Mouse (Mus musculus) liver, embryonic 16.5 days (tissue): Measurements from ENCODE around the gene Gm2007. TPM values are rescaled to one million over a fixed set of nuclear protein-coding genes. Genes with fewer than 3 reads are reported as not detected.
"Not testable (repeated sequence)": the region's sequence is repeated elsewhere in the genome, so short reads cannot be mapped to it uniquely, and the experiment has no call there.

Experiments used
- ATAC-seq: fragments of 200-750 bp; cut with Nextera tagmentation; 2 replicates; pipeline ENCODE4 v1.8.0; 2017; ENCODE audit warnings: low read depth, mild to moderate bottlenecking, moderate number of reproducible peaks, moderate library complexity
- H3K27ac ChIP-seq: fragments of 300-500 bp; sonication (generic); 2 replicates; pipeline ENCODE4 v1.5.1; 2014; ENCODE audit warnings: mild to moderate bottlenecking, low read length
- H3K27me3 ChIP-seq: fragments of 300-500 bp; sonication (generic); 2 replicates; pipeline ENCODE4 v1.6.1; 2014; ENCODE audit warnings: low read depth, low read length, mixed read lengths; ENCODE audit not compliant: control insufficient read depth, insufficient read depth
- H3K36me3 ChIP-seq: fragments of 300-500 bp; sonication (generic); 2 replicates; pipeline ENCODE4 v1.6.1; 2014; ENCODE audit warnings: mild to moderate bottlenecking; ENCODE audit not compliant: control insufficient read depth, insufficient read depth
- H3K4me1 ChIP-seq: fragments of 300-500 bp; sonication (generic); 2 replicates; pipeline ENCODE4 v1.6.1; 2014; ENCODE audit warnings: low read depth, low read length, mixed read lengths; ENCODE audit not compliant: control insufficient read depth
- H3K4me2 ChIP-seq: fragments of 300-500 bp; sonication (generic); 2 replicates; pipeline ENCODE4 v1.6.1; 2014; ENCODE audit warnings: low read depth, low read length, mixed read lengths
- H3K4me3 ChIP-seq: fragments of 300-500 bp; sonication (generic); 2 replicates; pipeline ENCODE4 v1.5.1; 2014; ENCODE audit warnings: low read depth, mild to moderate bottlenecking, low read length
- H3K9ac ChIP-seq: fragments of 300-500 bp; sonication (generic); 2 replicates; pipeline ENCODE4 v1.6.1; 2014; ENCODE audit warnings: low read depth, low read length
- H3K9me3 ChIP-seq: fragments of 300-500 bp; sonication (generic); replicated peaks from 2 replicates; pipeline ENCODE4 v1.6.1; 2016; ENCODE audit warnings: low read length; ENCODE audit not compliant: control insufficient read depth
- WGBS: fragments of 180-500 bp; shearing (Covaris S2); extraction: QIAGEN DNeasy Blood & Tissue Kit; methylation state at CpG from one replicate; pipeline ENCODE4 v1.1.7; 2014; ENCODE audit not compliant: insufficient replicate concordance; 5-methylcytosine and 5-hydroxymethylcytosine counted together
- polyA plus RNA-seq: library from polyadenylated mRNA; unstranded; fragments of >200 nt; fragmentation: Nextera tagmentation; extraction: Ambion mirVana; gene quantifications from 2 replicates; pipeline ENCODE4 v1.2.1, GENCODE M21; 2015

The Gm2007 gene
- 1.8 TPM in 1 of 2 replicates, not detected in the other for polyA plus RNA-seq

- H3K4me1 ChIP-seq, H3K4me3 ChIP-seq, H3K27ac ChIP-seq, H3K9me3 ChIP-seq, H3K4me2 ChIP-seq, H3K9ac ChIP-seq, ATAC-seq, H3K36me3 ChIP-seq, H3K27me3 ChIP-seq: not testable (repeated sequence)
- no CpG with 5 or more reads among the region's 2 CpGs for WGBS
These were observed at the start of gene Gm2007 for GRCm38 (mm10) chr2:175741237-175741636. Gene Gm2007, plus strand, starts transcription at chr2:175741537.

GRCm38 (mm10) chr2:175703546-175703945 is 37.8 kb upstream of the Gm2007 start, which contains the start of gene Zfp969:
Gene Zfp969, minus strand, starts transcription at chr2:175703646.
- not testable (repeated sequence) for H3K9ac ChIP-seq, H3K4me2 ChIP-seq, H3K27ac ChIP-seq, H3K36me3 ChIP-seq, H3K4me3 ChIP-seq, H3K4me1 ChIP-seq, ATAC-seq, H3K27me3 ChIP-seq, H3K9me3 ChIP-seq
- no CpG with 5 or more reads among the region's 9 CpGs for WGBS

GRCm38 (mm10) chr2:175800993-175801392 is 59.7 kb downstream of the Gm2007 start, which contains the start of gene Gm14288:
Gene Gm14288, minus strand, starts transcription at chr2:175801093.
- H3K27me3 ChIP-seq, H3K4me2 ChIP-seq, H3K4me1 ChIP-seq, H3K9ac ChIP-seq, H3K9me3 ChIP-seq, H3K4me3 ChIP-seq, ATAC-seq, H3K27ac ChIP-seq, H3K36me3 ChIP-seq: not testable (repeated sequence)
- no CpG with 5 or more reads among the region's 6 CpGs for whole genome bisulfite sequencing

Other genes starting within 250 kb of the Gm2007 start
- 1.8 TPM in 1 of 2 replicates, not detected in the other for gene Gm11007, start 97.6 kb upstream of the Gm2007 start, polyA plus RNA-seq
- gene Zfp969, start 37.9 kb upstream of the Gm2007 start, polyA plus RNA-seq, result 9.9 and 12.5 TPM in 2 replicates
- 1.0 TPM in 1 of 2 replicates, not detected in the other for gene Gm14288, start 59.6 kb downstream of the Gm2007 start, polyA plus RNA-seq
- gene Gm6710, start 127.7 kb downstream of the Gm2007 start, polyA plus RNA-seq, result 3.5 and 4.8 TPM in 2 replicates
- gene Zfp966, start 189.6 kb downstream of the Gm2007 start, polyA plus RNA-seq, result 0.62 and 0.85 TPM in 2 replicates
- gene Gm2026, start 223.8 kb downstream of the Gm2007 start, polyA plus RNA-seq, result 4.6 and 4.8 TPM in 2 replicates